Mouse (Mus musculus): ENCODE results near the gene Zbtb16.
A peak's percentile ranks its signal among the peaks of the same experiment; 100 is the strongest.

Gene Zbtb16

GRCm38 (mm10) chr9:48801322-48801721 lies 34.7 kb downstream of the Zbtb16 start:
- no peak for DNase-seq

- DNase-seq: no peak
These were observed 35.4 kb downstream of the Zbtb16 start for GRCm38 (mm10) chr9:48800627-48801026.

- DNase-seq: no peak
These were observed 38.0 kb downstream of the Zbtb16 start for GRCm38 (mm10) chr9:48798044-48798443.

GRCm38 (mm10) chr9:48796267-48796822 lies 39.7 kb downstream of the Zbtb16 start:
- DNase-seq: no peak

- no peak for DNase-seq
These were observed 40.3 kb downstream of the Zbtb16 start for GRCm38 (mm10) chr9:48795740-48796139.

GRCm38 (mm10) chr9:48795095-48795494 lies 40.9 kb downstream of the Zbtb16 start:
- no peak for DNase-seq

GRCm38 (mm10) chr9:48794463-48794862 lies 41.6 kb downstream of the Zbtb16 start:
- DNase-seq: no peak

- no peak for DNase-seq
These were observed 42.3 kb downstream of the Zbtb16 start for GRCm38 (mm10) chr9:48793638-48794188.

- no peak for DNase-seq
These were observed 45.4 kb downstream of the Zbtb16 start for GRCm38 (mm10) chr9:48790575-48790974.

GRCm38 (mm10) chr9:48787906-48788410 lies 48.1 kb downstream of the Zbtb16 start:
- DNase-seq: no peak

GRCm38 (mm10) chr9:48787321-48787720 lies 48.7 kb downstream of the Zbtb16 start:
- peak; percentile 28 for DNase-seq

- peak; percentile 78 for DNase-seq
These were observed 49.2 kb downstream of the Zbtb16 start for GRCm38 (mm10) chr9:48786814-48787213.

GRCm38 (mm10) chr9:48784937-48785336 lies 51.1 kb downstream of the Zbtb16 start:
- no peak for DNase-seq

- DNase-seq: peak; percentile 42
These were observed 52.7 kb downstream of the Zbtb16 start for GRCm38 (mm10) chr9:48783292-48783691.

- no peak for DNase-seq
These were observed 53.5 kb downstream of the Zbtb16 start for GRCm38 (mm10) chr9:48782284-48783060.

GRCm38 (mm10) chr9:48776268-48776667 lies 59.8 kb downstream of the Zbtb16 start:
- DNase-seq: no peak

- no peak for DNase-seq
These were observed 60.5 kb downstream of the Zbtb16 start for GRCm38 (mm10) chr9:48775561-48775960.

GRCm38 (mm10) chr9:48773710-48774109 lies 62.3 kb downstream of the Zbtb16 start:
- no peak for DNase-seq

- no peak for DNase-seq
These were observed 62.9 kb downstream of the Zbtb16 start for GRCm38 (mm10) chr9:48773130-48773529.

GRCm38 (mm10) chr9:48771504-48771903 lies 64.5 kb downstream of the Zbtb16 start:
- DNase-seq: no peak

GRCm38 (mm10) chr9:48768965-48769364 lies 67.1 kb downstream of the Zbtb16 start:
- DNase-seq: no peak

GRCm38 (mm10) chr9:48767666-48768432 lies 68.2 kb downstream of the Zbtb16 start:
- no peak for DNase-seq

- no peak for DNase-seq
These were observed 70.1 kb downstream of the Zbtb16 start for GRCm38 (mm10) chr9:48765927-48766326.

Measured in kidney, postnatal 14 days (tissue).